Mouse (Mus musculus) gastrocnemius, postnatal 14 days (tissue): ENCODE measurements around the gene Ppif. TPM values are rescaled to one million over a fixed set of nuclear protein-coding genes. Genes with fewer than 3 reads are reported as not detected.

Experiments
- total RNA-seq, 2 experiments: library from RNA; stranded (reverse); gene quantifications; 2 replicates each; pipeline ENCODE4 v1.2.3; 2021

The Ppif gene
- total RNA-seq, 2 experiments from 2014 or later: 40.9 to 51.4 TPM

Other genes starting within 250 kb of the Ppif start
- 10 to 100 TPM; 30.3 to 36.0 TPM for gene Zmiz1, start 235.0 kb upstream of the Ppif start, total RNA-seq
- 10 to 100 TPM; 45.2 to 45.5 TPM for gene Zcchc24, start 74.9 kb downstream of the Ppif start, total RNA-seq
- gene Anxa11, start 148.0 kb downstream of the Ppif start, total RNA-seq: 10 to 100 TPM; 83.7 to 85.1 TPM
- 1 to 10 TPM; 2.9 to 3.6 TPM for gene Plac9a, start 208.9 kb downstream of the Ppif start, total RNA-seq
- gene Tmem254a, start 233.5 kb downstream of the Ppif start, total RNA-seq: 1 to 10 TPM; 1.3 to 1.7 TPM
- gene Cphx1, start 244.2 kb downstream of the Ppif start, total RNA-seq: under 1 TPM in 1 of 2 experiments, not detected in 1; 0.16 TPM